Mouse (Mus musculus) thymus, adult 2 months (tissue): ENCODE results near the gene BC030867. TPM values are rescaled to one million over a fixed set of nuclear protein-coding genes. Genes with fewer than 3 reads are reported as not detected.

Experiments used
- DNase-seq: peaks from one replicate; pipeline ENCODE4 v3.0.0; 2021
- H3K27ac ChIP-seq: fragments of 200-500 bp; 2 replicates; pipeline ENCODE4 v1.5.1; 2012; ENCODE audit warnings: low read length, control low read depth; ENCODE audit not compliant: control insufficient read depth, insufficient read depth
- H3K27me3 ChIP-seq: fragments of 200-500 bp; 2 replicates; pipeline ENCODE4 v1.6.1; 2012; ENCODE audit warnings: mild to moderate bottlenecking, low read length, moderate library complexity, mixed read lengths; ENCODE audit not compliant: control insufficient read depth, insufficient read depth
- H3K36me3 ChIP-seq: fragments of 200-500 bp; 2 replicates; pipeline ENCODE4 v1.6.1; 2012; ENCODE audit warnings: mild to moderate bottlenecking, low read length, moderate library complexity; ENCODE audit not compliant: control insufficient read depth, insufficient read depth
- H3K4me1 ChIP-seq: fragments of 200-500 bp; replicated peaks from 2 replicates; pipeline ENCODE4 v1.6.1; 2012; ENCODE audit warnings: low read length; ENCODE audit not compliant: control insufficient read depth, insufficient read depth
- H3K4me3 ChIP-seq: fragments of 200-500 bp; 2 replicates; pipeline ENCODE4 v1.5.1; 2012; ENCODE audit warnings: mild to moderate bottlenecking, low read length, control low read depth, moderate library complexity; ENCODE audit not compliant: control insufficient read depth, insufficient read depth
- CTCF ChIP-seq: fragments of 200-500 bp; IDR thresholded peaks from 2 replicates; pipeline ENCODE4 v1.5.1; 2012; ENCODE audit warnings: mild to moderate bottlenecking, control low read depth, low read length, moderate library complexity, borderline replicate concordance; ENCODE audit not compliant: control insufficient read depth, poor library complexity, insufficient read depth; ENCODE audit errors: extremely low read depth
- POLR2A ChIP-seq: fragments of 200-500 bp; IDR thresholded peaks from 2 replicates; pipeline ENCODE4 v1.6.1; 2012; ENCODE audit warnings: mild to moderate bottlenecking, low read length, control low read depth, moderate library complexity; ENCODE audit not compliant: control insufficient read depth, poor library complexity, insufficient read depth; ENCODE audit errors: extremely low read depth
- WGBS: fragments of 180-500 bp; shearing (Covaris S2); methylation state at CpG from one replicate; pipeline ENCODE4 v1.1.7; 2018; 5-methylcytosine and 5-hydroxymethylcytosine counted together
- polyA plus RNA-seq: library from polyadenylated mRNA; depleted of rRNA; stranded (reverse); fragments of >200 nt; gene quantifications from 2 replicates; pipeline ENCODE4 v1.2.3, GENCODE M21; 2012

The BC030867 gene
- polyA plus RNA-seq, 1 experiment, result 13.0 TPM

GRCm38 (mm10) chr11:102230006-102230741 lies 18.5 kb upstream of the BC030867 start, which contains the start of gene Hdac5:
TSS of gene Hdac5 (minus strand) at chr11:102230166.
- WGBS, result under 1% methylated on average over 47 of the region's 49 CpGs

GRCm38 (mm10) chr11:102236022-102236421 lies 12.7 kb upstream of the BC030867 start:
- WGBS, result 80% methylated on average over 2 of the region's 2 CpGs
- Histone ChIP-seq H3K4me3 (no peak overlapping the region), H3K27ac (no peak overlapping the region), H3K4me1 (no peaks in the 10 kb centered on the region), H3K36me3 (no peaks in the 10 kb centered on the region), H3K27me3 (no peaks in the 10 kb centered on the region)
- no peak for DNase-seq
- no peak for TF ChIP-seq POLR2A
- TF ChIP-seq CTCF, result no peak

More at GRCm38 (mm10) chr11:102230006-102230741, 18.5 kb upstream of the BC030867 start, which contains the start of gene Hdac5:
- H3K4me3 ChIP-seq, result peak within 1 kb of the TSS; percentile 56
- H3K27me3 ChIP-seq, result no peaks in the 10 kb centered on the region; the same call in 1 of the 2 replicates
- peaks cover 17% of the 10 kb centered on the region for H3K4me1 ChIP-seq
- no peak within 1 kb of the TSS for H3K27ac ChIP-seq
- no peaks in the 10 kb centered on the region for H3K36me3 ChIP-seq
- peak; percentile 44; the same call in 1 of the 2 replicates for TF ChIP-seq POLR2A
- TF ChIP-seq CTCF, result no peak
- DNase-seq, result peak; percentile 98

DNA sequence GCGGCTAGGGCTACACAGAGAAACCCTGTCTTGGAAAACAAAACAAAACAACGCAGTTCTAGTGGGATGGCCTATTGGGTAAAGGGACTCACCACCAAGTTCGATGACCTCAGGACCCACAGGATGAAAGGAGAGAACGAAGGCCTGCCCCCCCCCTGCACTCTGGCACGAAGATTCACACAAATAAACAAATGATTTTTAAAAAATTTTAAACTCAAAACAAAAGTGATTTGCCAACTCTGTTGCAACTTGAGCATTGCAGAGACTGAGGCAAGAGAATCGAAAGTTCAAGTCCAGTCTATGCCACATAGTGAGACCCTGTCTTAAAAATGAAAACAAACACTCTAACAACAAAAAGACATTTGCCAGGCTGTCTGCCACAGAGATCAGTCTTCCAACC lies 8.0 kb upstream of the BC030867 start:
- Histone ChIP-seq H3K27ac (no peak overlapping the region), H3K27me3 (peaks cover 4% of the 10 kb centered on the region; the same call in 1 of the 2 replicates), H3K4me3 (no peak overlapping the region), H3K4me1 (peaks cover 5% of the 10 kb centered on the region; the same call in 1 of the 2 replicates), H3K36me3 (no peaks in the 10 kb centered on the region)
- WGBS, result 94% methylated on average over 6 of the region's 6 CpGs
- TF ChIP-seq CTCF (no peak), POLR2A (no peak)
- no peak for DNase-seq

- H3K27me3 ChIP-seq, result peaks cover 4% of the 10 kb centered on the region; the same call in 1 of the 2 replicates
- TF ChIP-seq POLR2A, result no peak
- TF ChIP-seq CTCF, result no peak
- H3K4me3 ChIP-seq, result no peak overlapping the region
- no peak for DNase-seq
- peaks cover 5% of the 10 kb centered on the region; the same call in 1 of the 2 replicates for H3K4me1 ChIP-seq
- H3K36me3 ChIP-seq, result no peaks in the 10 kb centered on the region
- WGBS, result 93% methylated on average over 5 of the region's 5 CpGs
- H3K27ac ChIP-seq, result no peak overlapping the region
Measured at GRCm38 (mm10) chr11:102241246-102241645, 7.4 kb upstream of the BC030867 start.

GRCm38 (mm10) chr11:102241874-102242273 lies 6.8 kb upstream of the BC030867 start:
- Histone ChIP-seq H3K27me3 (peaks cover 4% of the 10 kb centered on the region; the same call in 1 of the 2 replicates), H3K4me1 (peaks cover 5% of the 10 kb centered on the region; the same call in 1 of the 2 replicates), H3K4me3 (no peak overlapping the region), H3K27ac (no peak overlapping the region), H3K36me3 (no peaks in the 10 kb centered on the region)
- no peak for TF ChIP-seq CTCF
- no peak for TF ChIP-seq POLR2A
- no peak for DNase-seq
- WGBS, result 65% methylated on average over 5 of the region's 5 CpGs

GRCm38 (mm10) chr11:102244926-102245449 lies 3.7 kb upstream of the BC030867 start:
- H3K36me3 ChIP-seq, result no peaks in the 10 kb centered on the region
- no peak for DNase-seq
- H3K27me3 ChIP-seq, result peaks cover 4% of the 10 kb centered on the region; the same call in 1 of the 2 replicates
- no peak overlapping the region for H3K4me3 ChIP-seq
- WGBS, result 3% methylated on average over 32 of the region's 32 CpGs
- no peak for TF ChIP-seq CTCF
- H3K4me1 ChIP-seq, result peaks cover 16% of the 10 kb centered on the region
- no peak overlapping the region for H3K27ac ChIP-seq
